Mouse (Mus musculus): ENCODE results near the gene Klhl29.

GRCm38 (mm10) chr12:5267271-5268187 is 108.0 kb downstream of the Klhl29 start:
- TF ChIP-seq CTCF (IDR thresholded peaks at IDR 0.05 in 2 of 3, conservative IDR thresholded peaks at IDR 0.05 in 1 of 3; ENCODE audit: control insufficient read depth in 1 of 3, insufficient read depth in 1 of 3, low read depth in 2 of 3, low read length in 3 of 3, poor library complexity in 1 of 3, severe bottlenecking in 1 of 3) (no peak), EP300 (IDR thresholded peaks at IDR 0.05; ENCODE audit: low read depth in 1 of 2, low read length in 2 of 2) (no peak), POLR2A (IDR thresholded peaks at IDR 0.05; ENCODE audit: control insufficient read depth in 1 of 2, insufficient read depth in 1 of 2, low read depth in 1 of 2, low read length in 2 of 2, poor library complexity in 1 of 2) (no peak), CHD2 (IDR thresholded peaks at IDR 0.05; ENCODE audit: low read length) (no peak), MAX (IDR thresholded peaks at IDR 0.05; ENCODE audit: low read length) (no peak), GABPA (IDR thresholded peaks at IDR 0.05; ENCODE audit: low read depth, low read length) (no peak), RAD21 (IDR thresholded peaks at IDR 0.05; ENCODE audit: low read depth, low read length) (no peak), SMC3 (IDR thresholded peaks at IDR 0.05; ENCODE audit: low read depth, low read length) (no peak), MYC (IDR thresholded peaks at IDR 0.05; ENCODE audit: low read depth, low read length) (no peak), GATA1 (IDR thresholded peaks at IDR 0.05; ENCODE audit: low read depth, low read length) (no peak), ZKSCAN1 (IDR thresholded peaks at IDR 0.05; ENCODE audit: low read depth, low read length) (no peak)
